Mouse (Mus musculus) cerebellum, adult 2 months (tissue): Measurements from ENCODE around the gene Prmt1. TPM values are rescaled to one million over a fixed set of nuclear protein-coding genes. Genes with fewer than 3 reads are reported as not detected.

Experiments used
- DNase-seq, 2 experiments: peaks; one replicate each; pipeline ENCODE4 v3.0.0; 2021
- H3K27ac ChIP-seq: fragments of 200-500 bp; 2 replicates; pipeline ENCODE4 v1.5.1; 2012; ENCODE audit warnings: low read length, control low read depth, inconsistent platforms; ENCODE audit not compliant: insufficient read depth
- H3K27me3 ChIP-seq: fragments of 200-500 bp; 2 replicates; pipeline ENCODE4 v1.6.1; 2012; ENCODE audit warnings: inconsistent platforms, mild to moderate bottlenecking, low read length, moderate library complexity; ENCODE audit not compliant: control insufficient read depth, insufficient read depth
- H3K4me1 ChIP-seq: fragments of 200-500 bp; 2 replicates; pipeline ENCODE4 v1.6.1; 2011; ENCODE audit warnings: low read length; ENCODE audit not compliant: control insufficient read depth, insufficient read depth
- H3K4me3 ChIP-seq: fragments of 200-500 bp; replicated peaks from 2 replicates; pipeline ENCODE3; 2011; ENCODE audit warnings: mild to moderate bottlenecking, low read depth, low read length, control low read depth; ENCODE audit not compliant: insufficient read depth
- CTCF ChIP-seq: fragments of 200-500 bp; IDR thresholded peaks from 2 replicates; pipeline ENCODE4 v1.5.1; 2011; ENCODE audit warnings: low read depth, mild to moderate bottlenecking, control low read depth, low read length, moderate library complexity, borderline replicate concordance; ENCODE audit not compliant: insufficient read depth
- POLR2A ChIP-seq: fragments of 200-500 bp; IDR thresholded peaks from 2 replicates; pipeline ENCODE4 v1.6.1; 2011; ENCODE audit warnings: low read length, control low read depth, borderline replicate concordance; ENCODE audit not compliant: insufficient read depth
- WGBS: fragments of 180-500 bp; shearing (Covaris S2); methylation state at CpG from one replicate; pipeline ENCODE4 v1.1.7; 2018; 5-methylcytosine and 5-hydroxymethylcytosine counted together
- polyA plus RNA-seq: library from polyadenylated mRNA; depleted of rRNA; stranded (reverse); fragments of >200 nt; gene quantifications from 2 replicates; pipeline ENCODE4 v1.2.3, GENCODE M21; 2012

Prmt1 gene
- polyA plus RNA-seq, 1 experiment = 227 TPM

DNA sequence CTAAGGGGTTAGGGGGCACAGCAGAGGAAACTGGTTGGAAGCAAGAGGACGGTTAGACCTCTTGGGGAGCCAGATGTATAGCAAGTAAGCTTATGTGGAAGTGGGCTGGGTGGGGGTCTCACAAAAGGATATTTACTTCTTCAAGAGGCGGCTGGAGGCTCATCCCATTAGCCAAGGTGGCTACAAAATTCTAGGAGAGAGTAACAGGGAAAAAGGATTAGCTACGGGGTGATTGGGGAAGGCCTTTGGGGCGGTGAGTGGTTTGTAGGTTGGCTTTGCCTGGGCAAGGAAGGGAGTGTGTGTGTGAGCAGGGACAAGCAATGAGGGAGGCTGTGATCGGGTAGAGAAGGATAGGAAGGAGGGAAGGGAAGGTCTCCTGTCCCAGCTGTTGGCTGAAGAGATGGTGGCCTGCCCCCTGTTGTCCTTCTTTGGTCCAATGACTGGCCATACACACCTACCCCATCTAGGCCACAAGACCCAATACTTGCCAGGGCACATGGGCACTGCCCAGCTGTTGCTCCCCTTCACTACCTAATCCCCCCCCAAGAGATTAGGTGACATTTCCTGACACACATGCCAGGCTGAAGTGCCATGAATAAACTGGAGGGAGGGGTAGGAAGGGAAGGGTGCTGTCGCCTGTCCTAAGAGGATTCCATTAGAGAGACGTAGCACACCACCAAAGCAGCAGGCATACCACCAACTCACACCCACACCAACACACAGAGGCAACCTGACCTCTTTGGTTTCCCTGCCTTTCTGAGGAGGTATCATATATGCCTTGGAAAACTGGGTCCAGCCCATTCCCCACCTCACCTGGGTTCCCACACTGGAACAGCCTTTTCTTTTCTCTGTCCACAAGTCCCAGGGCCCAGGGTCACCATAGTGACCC lies 2.2 kb downstream of the Prmt1 start:
- TF ChIP-seq POLR2A = no peak
- no peak for TF ChIP-seq CTCF
- 57% methylated on average over 7 of the region's 7 CpGs for WGBS
- Histone ChIP-seq H3K27me3 (no peaks in the 10 kb centered on the region), H3K27ac (no peak overlapping the region), H3K4me3 (no peak overlapping the region), H3K4me1 (0 out of 2 replicates have a peak, but pooled peaks cover 5% of the 10 kb centered on the region)
- no peak for DNase-seq

DNA sequence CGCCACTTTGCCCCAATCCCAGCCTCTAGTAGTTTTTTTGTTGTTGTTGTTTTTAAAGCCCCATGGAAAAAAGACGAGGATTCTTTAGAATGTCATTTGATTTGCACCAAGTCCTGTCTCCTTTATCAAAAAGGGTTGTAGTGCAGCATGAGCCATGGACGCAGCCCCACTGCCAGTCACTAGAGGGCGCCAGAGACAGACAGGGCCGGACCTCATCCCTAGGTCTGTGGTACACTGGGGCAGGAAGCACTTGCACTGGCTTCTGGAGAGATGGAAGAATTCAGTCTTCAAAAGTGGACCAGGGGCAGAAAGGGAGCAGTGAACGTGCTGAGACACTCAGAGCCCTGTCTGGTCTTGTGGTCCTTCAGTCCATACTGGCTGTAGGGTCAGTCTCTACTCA lies 3.3 kb downstream of the Prmt1 start:
- Histone ChIP-seq H3K27me3 (no peaks in the 10 kb centered on the region), H3K27ac (no peak overlapping the region), H3K4me1 (0 out of 2 replicates have a peak, but pooled peaks cover 5% of the 10 kb centered on the region), H3K4me3 (no peak overlapping the region)
- 23% methylated on average over 6 of the region's 6 CpGs for WGBS
- peak; percentile 80 to 88 for DNase-seq
- TF ChIP-seq CTCF (peak; percentile 97), POLR2A (no peak)

DNA sequence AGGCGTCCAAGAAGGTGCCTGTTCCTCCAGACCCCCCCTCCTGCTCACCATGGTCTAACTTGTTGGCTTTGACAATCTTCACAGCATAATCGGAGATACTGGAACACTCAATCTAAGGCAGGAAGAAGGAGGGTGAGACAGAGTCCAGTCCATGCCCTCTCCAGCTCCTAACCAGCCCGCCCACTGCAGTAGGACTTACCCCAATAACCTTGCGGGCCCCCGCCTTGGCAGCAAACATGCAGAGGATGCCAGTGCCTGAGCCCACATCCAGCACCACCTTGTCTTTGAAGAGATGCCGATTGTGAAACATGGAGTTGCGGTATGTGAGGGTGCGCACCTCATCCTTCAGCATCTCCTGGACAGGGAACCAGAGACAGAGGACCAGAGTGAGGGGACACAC lies 4.8 kb downstream of the Prmt1 start:
- Histone ChIP-seq H3K4me1 (0 out of 2 replicates have a peak, but pooled peaks cover 5% of the 10 kb centered on the region), H3K27me3 (no peaks in the 10 kb centered on the region), H3K27ac (no peak overlapping the region), H3K4me3 (no peak overlapping the region)
- WGBS = 95% methylated on average over 8 of the region's 8 CpGs
- TF ChIP-seq POLR2A (no peak), CTCF (no peak)
- DNase-seq = no peak

DNA sequence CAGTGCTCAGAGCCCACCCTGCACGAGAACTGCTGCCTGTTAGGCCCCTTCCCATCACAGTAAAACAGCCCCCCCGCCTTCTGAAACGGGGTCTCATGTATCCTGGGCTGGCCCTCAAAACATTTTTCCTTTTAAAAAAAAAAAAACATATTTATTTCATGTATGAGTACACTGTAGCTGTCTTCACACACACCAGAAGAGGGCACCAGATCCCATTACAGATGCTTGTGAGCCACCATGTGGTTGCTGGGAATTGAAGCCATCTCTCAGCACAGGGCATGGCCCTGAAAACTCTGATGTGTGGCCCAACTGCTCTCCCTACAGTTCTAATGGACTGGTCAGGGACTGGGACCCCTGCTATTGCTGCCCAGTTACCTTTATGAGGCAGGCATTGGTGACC lies 8.1 kb downstream of the Prmt1 start:
- H3K4me1 ChIP-seq = peaks cover 6% of the 10 kb centered on the region; the same call in 1 of the 2 replicates
- H3K4me3 ChIP-seq = no peak overlapping the region
- TF ChIP-seq CTCF (no peak), POLR2A (no peak)
- H3K27me3 ChIP-seq = no peaks in the 10 kb centered on the region
- 87% methylated on average over 3 of the region's 3 CpGs for WGBS
- no peak for DNase-seq
- H3K27ac ChIP-seq = no peak overlapping the region

DNA sequence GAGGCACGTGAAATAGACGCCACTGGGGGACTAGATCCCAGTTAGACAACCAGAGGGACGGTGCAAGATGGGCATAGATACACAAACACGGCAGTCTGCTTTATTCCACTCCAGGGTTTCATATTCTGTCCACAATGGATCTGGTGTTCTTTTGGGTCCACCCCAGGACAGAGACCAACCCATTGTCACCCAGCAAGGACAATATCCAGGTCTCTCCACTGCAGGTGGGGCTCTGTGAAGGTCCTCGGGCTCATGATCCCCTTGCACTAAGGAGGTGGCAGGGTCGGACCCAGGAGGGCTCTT lies 11.3 kb downstream of the Prmt1 start:
- TF ChIP-seq CTCF = no peak
- TF ChIP-seq POLR2A = no peak
- 12% methylated on average over 6 of the region's 6 CpGs for WGBS
- Histone ChIP-seq H3K27me3 (no peaks in the 10 kb centered on the region), H3K4me1 (peaks cover 16% of the 10 kb centered on the region), H3K4me3 (peak overlapping the region; percentile 80), H3K27ac (peak overlapping the region; percentile 37)
- DNase-seq = peak in 1 of 2 experiments; percentile 38

DNA sequence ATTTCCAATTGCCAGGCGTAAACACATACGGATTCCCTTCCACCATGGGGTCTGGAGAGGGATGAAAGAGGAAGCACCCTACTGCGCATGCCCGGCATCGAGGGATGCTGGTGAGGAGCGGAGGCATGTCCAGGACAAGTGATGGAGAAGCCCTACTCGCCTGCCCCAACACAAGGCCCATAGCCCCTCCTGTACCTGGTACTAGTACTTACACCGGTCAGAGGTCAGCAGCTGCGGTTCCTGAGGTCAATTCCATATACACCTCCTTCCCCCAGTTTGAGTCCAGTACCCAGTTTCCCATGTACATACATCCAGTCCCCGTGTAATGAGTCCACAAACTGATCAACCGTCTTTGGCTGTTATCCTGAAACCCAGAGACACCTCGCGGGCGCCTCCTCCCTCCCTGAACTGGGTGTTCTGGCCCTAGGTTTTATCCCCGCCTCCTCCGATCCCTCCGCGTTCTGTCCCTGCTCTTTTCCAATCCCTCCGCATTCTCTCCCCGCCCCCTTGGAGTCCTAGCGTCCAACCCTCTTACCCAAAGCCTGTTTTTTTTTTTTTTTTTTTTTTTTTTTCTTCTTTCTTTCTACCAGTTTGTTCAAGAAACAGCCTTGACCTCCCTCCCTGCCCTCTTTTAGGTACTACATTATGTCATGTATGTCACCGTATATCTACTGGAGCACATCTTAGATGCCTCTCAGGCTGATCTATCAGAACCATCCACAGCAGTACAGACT lies 11.8 kb downstream of the Prmt1 start, which contains the start of gene Cpt1c:
Gene Cpt1c (minus strand): TSS at position 469 of the 734 bp plus-strand sequence.
- no peak for TF ChIP-seq CTCF
- peak; percentile 82; the same call in 1 of the 2 replicates for TF ChIP-seq POLR2A
- under 1% methylated on average over 22 of the region's 22 CpGs for WGBS
- Histone ChIP-seq H3K4me1 (peaks cover 16% of the 10 kb centered on the region), H3K27ac (peak within 1 kb of the TSS; percentile 89), H3K27me3 (no peaks in the 10 kb centered on the region), H3K4me3 (peak within 1 kb of the TSS; percentile 80)
- DNase-seq = peak; percentile 91 to 92

DNA sequence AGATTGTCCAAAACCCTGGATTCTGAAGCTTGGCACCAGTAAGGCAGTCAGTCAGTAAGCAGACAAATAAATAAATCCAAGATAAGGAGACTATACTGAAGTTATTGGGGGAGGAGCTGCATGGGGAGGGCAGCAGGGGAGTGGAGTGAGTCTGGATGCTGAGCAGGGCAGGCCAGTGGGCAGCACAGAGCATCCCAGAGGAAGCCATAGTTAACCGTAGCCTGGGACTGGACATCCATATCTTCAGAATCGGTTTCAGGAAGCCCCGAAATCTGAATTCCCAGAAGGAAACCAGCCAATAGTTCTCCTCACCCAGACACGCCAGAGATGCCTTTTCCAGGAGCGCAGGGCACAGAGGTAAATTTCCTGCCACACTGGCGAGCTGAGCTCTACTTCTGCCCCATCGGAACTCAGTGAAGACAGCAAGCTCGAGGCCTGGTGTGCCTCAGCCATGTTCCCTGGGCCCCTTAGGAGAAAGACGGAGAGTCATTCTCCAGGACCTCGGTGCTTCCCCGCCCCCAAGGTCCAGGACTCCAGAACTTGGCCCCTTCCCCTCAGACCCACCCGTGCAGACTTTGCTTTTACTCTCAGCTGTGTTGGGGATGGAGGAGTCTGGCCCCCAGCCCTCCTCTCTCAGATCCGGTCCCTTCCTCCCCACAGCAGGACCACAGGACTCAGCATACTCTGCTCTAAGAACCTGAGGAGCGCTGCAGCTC lies 12.8 kb downstream of the Prmt1 start:
- peaks cover 16% of the 10 kb centered on the region for H3K4me1 ChIP-seq
- H3K27ac ChIP-seq = peak overlapping the region; percentile 89
- TF ChIP-seq CTCF (no peak), POLR2A (peak; percentile 35; the same call in 1 of the 2 replicates)
- H3K4me3 ChIP-seq = peak overlapping the region; percentile 80
- whole genome bisulfite sequencing = 4% methylated on average over 14 of the region's 14 CpGs
- peak in 1 of 2 experiments; percentile 53 for DNase-seq
- H3K27me3 ChIP-seq = no peaks in the 10 kb centered on the region

DNA sequence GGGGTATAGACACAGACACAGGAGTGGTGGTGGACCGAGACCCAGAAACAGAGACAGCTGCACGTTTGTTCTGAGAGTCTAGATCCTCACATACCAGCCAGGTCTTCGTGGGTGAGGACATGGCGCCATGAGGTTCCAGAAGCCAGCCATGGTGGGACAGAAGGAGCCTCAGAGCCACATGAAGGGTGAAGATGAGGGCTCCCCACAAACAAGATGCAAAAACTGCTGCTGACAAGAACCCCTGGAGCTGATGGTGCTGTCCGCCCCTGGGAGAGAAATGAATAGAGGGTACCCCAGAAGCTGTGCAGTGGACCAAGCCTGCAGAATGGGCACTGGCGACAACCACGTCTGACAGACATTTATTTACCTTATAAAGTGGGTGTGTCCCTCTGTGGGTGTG lies 15.2 kb downstream of the Prmt1 start:
- no peak overlapping the region for H3K27ac ChIP-seq
- no peak for DNase-seq
- TF ChIP-seq CTCF = no peak
- TF ChIP-seq POLR2A = no peak
- peaks cover 16% of the 10 kb centered on the region for H3K4me1 ChIP-seq
- H3K4me3 ChIP-seq = no peak overlapping the region
- no peaks in the 10 kb centered on the region for H3K27me3 ChIP-seq
- WGBS = 66% methylated on average over 7 of the region's 7 CpGs
